Mouse (Mus musculus) limb, embryonic 15.5 days (tissue): ENCODE measurements around the gene Gm10842. TPM values are rescaled to one million over a fixed set of nuclear protein-coding genes. Genes with fewer than 3 reads are reported as not detected.

ENCODE experiments used
- ATAC-seq: fragments of 200-750 bp; cut with Nextera tagmentation; 2 replicates; pipeline ENCODE4 v1.8.0; 2017; ENCODE audit warnings: low read depth, moderate TSS enrichment; ENCODE audit not compliant: insufficient number of reproducible peaks, low FRiP score, low TSS enrichment
- H3K27ac ChIP-seq: fragments of 300-500 bp; sonication (generic); 2 replicates; pipeline ENCODE4 v1.5.1; 2015; ENCODE audit warnings: moderate library complexity, mild to moderate bottlenecking, inconsistent platforms
- H3K27me3 ChIP-seq: fragments of 300-500 bp; sonication (generic); 2 replicates; pipeline ENCODE4 v1.6.1; 2015; ENCODE audit warnings: inconsistent platforms
- H3K36me3 ChIP-seq: fragments of 300-500 bp; sonication (generic); 2 replicates; pipeline ENCODE4 v1.6.1; 2015; ENCODE audit warnings: inconsistent platforms
- H3K4me1 ChIP-seq: fragments of 300-500 bp; sonication (generic); 2 replicates; pipeline ENCODE4 v1.6.1; 2015; ENCODE audit warnings: inconsistent platforms
- H3K4me2 ChIP-seq: fragments of 300-500 bp; sonication (generic); 2 replicates; pipeline ENCODE4 v1.6.1; 2015; ENCODE audit warnings: mild to moderate bottlenecking, inconsistent platforms
- H3K4me3 ChIP-seq: fragments of 300-500 bp; sonication (generic); 2 replicates; pipeline ENCODE4 v1.5.1; 2015; ENCODE audit warnings: mild to moderate bottlenecking, inconsistent platforms
- H3K9ac ChIP-seq: fragments of 300-500 bp; sonication (generic); 2 replicates; pipeline ENCODE4 v1.6.1; 2015; ENCODE audit warnings: inconsistent platforms
- H3K9me3 ChIP-seq: fragments of 300-500 bp; sonication (generic); 2 replicates; pipeline ENCODE4 v1.6.1; 2016; ENCODE audit warnings: inconsistent platforms
- WGBS: fragments of 180-500 bp; shearing (Covaris S2); methylation state at CpG from one replicate; pipeline ENCODE4 v1.1.7; 2015; 5-methylcytosine and 5-hydroxymethylcytosine counted together
- polyA plus RNA-seq: library from polyadenylated mRNA; unstranded; fragments of >200 nt; fragmentation: Nextera tagmentation; extraction: Ambion mirVana; gene quantifications from 2 replicates; pipeline ENCODE4 v1.2.1, GENCODE M21; 2015

Gm10842 gene
- polyA plus RNA-seq, 1 experiment from 2014 or later = not detected

GRCm38 (mm10) chr11:105155915-105156314, 9.2 kb downstream of the Gm10842 start:
- no peak overlapping the region for H3K4me3 ChIP-seq
- WGBS = 47% methylated on average over 4 of the region's 4 CpGs
- peaks cover 17% of the 10 kb centered on the region for H3K4me1 ChIP-seq
- peaks cover 3% of the 10 kb centered on the region; the same call in 1 of the 2 replicates for H3K27me3 ChIP-seq
- no peaks in the 10 kb centered on the region for H3K9me3 ChIP-seq
- H3K4me2 ChIP-seq = no peak overlapping the region
- no peak for ATAC-seq
- H3K27ac ChIP-seq = no peak overlapping the region
- H3K36me3 ChIP-seq = no peaks in the 10 kb centered on the region
- no peak overlapping the region for H3K9ac ChIP-seq

DNA sequence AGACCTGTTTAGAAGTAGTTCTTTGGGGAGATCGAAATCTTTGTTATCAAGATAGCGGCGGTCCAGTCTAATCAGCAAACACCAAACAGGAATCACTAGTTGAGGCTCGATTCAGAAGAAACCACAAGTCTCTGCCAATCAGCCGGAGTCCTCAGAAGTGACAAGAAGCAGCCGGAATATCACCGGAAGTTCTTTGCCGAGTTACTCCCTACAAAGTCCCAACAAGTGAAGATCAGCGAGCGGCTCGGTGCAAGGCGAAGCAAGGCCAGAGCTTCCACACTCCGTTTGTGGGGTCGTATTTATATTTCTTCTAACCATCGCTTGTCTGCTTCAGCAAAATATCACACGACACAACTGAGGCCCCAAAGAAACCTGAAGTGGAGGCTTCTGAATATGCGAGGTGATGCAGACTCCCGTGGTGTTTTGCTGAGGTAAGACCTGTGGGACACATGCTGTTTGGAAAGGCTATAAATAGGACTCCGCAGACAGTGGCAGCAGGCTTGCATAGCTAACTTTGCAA, 10.1 kb downstream of the Gm10842 start:
- 82% methylated on average over 19 of the region's 19 CpGs for WGBS
- Histone ChIP-seq H3K27ac (no peak overlapping the region), H3K4me1 (peaks cover 10% of the 10 kb centered on the region), H3K9ac (no peak overlapping the region), H3K27me3 (no peaks in the 10 kb centered on the region), H3K9me3 (no peaks in the 10 kb centered on the region), H3K36me3 (no peaks in the 10 kb centered on the region), H3K4me2 (no peak overlapping the region), H3K4me3 (no peak overlapping the region)
- ATAC-seq = no peak

DNA sequence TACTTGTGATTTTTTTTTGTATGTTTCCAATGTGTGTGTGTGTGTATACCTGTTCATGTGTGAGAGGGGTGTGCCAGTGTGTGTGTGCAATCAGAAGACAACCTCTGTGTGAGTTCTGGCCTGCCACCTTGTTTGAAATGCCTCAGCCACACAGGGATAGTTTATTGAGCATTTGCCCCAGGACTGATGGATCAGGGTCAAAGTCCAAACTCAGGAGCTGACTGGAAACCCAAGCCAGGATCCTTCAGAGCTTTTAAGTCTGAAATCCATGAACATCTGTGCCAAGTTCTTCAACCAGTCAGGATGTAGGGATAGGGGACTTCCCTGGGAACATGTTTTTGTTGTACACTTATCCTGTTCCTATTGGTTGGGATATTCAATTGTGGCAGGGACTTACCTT, 11.4 kb downstream of the Gm10842 start:
- Histone ChIP-seq H3K4me2 (no peak overlapping the region), H3K27ac (no peak overlapping the region), H3K9me3 (no peaks in the 10 kb centered on the region), H3K4me3 (no peak overlapping the region), H3K27me3 (no peaks in the 10 kb centered on the region), H3K4me1 (peaks cover 8% of the 10 kb centered on the region), H3K36me3 (no peaks in the 10 kb centered on the region), H3K9ac (no peak overlapping the region)
- no peak for ATAC-seq

DNA sequence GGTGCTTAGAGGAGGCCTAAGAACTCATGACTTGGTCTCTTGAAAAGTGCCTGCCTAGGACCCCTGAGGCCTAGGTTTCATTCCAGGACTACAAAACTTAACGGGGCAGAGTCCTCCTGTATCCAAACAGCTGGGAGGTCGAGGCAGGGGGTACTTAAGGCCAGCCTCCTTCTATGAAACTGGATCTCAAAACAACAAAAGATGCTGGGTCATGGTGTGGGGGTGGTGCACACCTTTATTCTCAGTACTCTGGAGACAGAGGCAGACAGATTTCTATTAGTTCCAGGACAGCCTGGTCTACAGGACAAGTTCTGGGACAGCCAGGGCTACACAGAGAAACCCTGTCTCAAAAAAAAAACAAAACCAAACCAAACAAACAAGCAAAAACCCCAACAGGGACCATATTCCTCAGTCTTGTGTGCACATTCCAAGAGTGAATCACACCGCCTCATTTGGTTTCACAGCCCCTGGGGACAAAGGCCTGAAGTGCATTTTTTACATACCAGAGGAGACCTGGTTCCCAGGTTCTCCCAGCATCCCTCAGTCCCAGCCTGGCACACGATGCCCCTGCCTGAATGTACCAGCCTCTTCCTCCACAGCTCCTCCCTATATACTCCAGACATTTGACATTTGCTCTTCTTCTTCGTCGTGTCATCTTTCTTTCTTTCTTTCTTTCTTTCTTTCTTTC, 13.1 kb downstream of the Gm10842 start:
- no peaks in the 10 kb centered on the region for H3K9me3 ChIP-seq
- 49% methylated on average over 6 of the region's 6 CpGs for WGBS
- H3K27me3 ChIP-seq = no peaks in the 10 kb centered on the region
- no peaks in the 10 kb centered on the region for H3K4me1 ChIP-seq
- H3K9ac ChIP-seq = no peak overlapping the region
- H3K27ac ChIP-seq = no peak overlapping the region
- no peak overlapping the region for H3K4me3 ChIP-seq
- H3K4me2 ChIP-seq = no peak overlapping the region
- H3K36me3 ChIP-seq = no peaks in the 10 kb centered on the region
- ATAC-seq = no peak

- Histone ChIP-seq H3K4me1 (no peaks in the 10 kb centered on the region), H3K36me3 (no peaks in the 10 kb centered on the region), H3K27me3 (0 out of 2 replicates have a peak, but pooled peaks cover 3% of the 10 kb centered on the region), H3K4me2 (no peak overlapping the region), H3K9ac (no peak overlapping the region), H3K9me3 (no peaks in the 10 kb centered on the region), H3K4me3 (no peak overlapping the region), H3K27ac (no peak overlapping the region)
- ATAC-seq = no peak
- 80% methylated on average over 2 of the region's 2 CpGs for WGBS
Observed at GRCm38 (mm10) chr11:105161411-105161810, 14.7 kb downstream of the Gm10842 start.

GRCm38 (mm10) chr11:105164516-105165510, 18.1 kb downstream of the Gm10842 start:
- no peak overlapping the region for H3K4me3 ChIP-seq
- WGBS = 79% methylated on average over 69 of the region's 69 CpGs

DNA sequence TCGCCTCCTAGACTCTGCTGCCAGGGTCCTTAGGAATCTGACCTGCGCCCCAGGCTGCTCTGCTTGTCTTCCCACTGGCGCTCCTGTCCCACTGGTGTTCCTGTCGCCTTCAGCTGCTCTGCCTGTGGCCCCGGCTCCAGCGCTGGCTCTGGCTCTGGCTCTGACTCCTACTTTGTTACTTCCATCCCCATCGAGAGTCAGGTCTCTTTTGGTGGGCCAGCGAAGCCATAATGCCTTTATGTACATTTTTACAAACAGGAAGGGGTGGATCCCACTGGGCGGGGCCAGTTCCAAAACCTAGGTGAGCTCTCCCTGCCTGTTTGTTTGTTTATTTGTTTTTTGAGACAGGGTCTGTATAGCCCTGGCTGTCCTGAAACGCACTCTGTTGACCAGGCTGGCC, 20.1 kb downstream of the Gm10842 start:
- 0 out of 2 replicates have a peak, but pooled peaks cover 2% of the 10 kb centered on the region for H3K4me1 ChIP-seq
- no peak overlapping the region for H3K27ac ChIP-seq
- no peaks in the 10 kb centered on the region for H3K9me3 ChIP-seq
- H3K4me2 ChIP-seq = no peak overlapping the region
- no peak overlapping the region for H3K4me3 ChIP-seq
- no peaks in the 10 kb centered on the region for H3K36me3 ChIP-seq
- 0 out of 2 replicates have a peak, but pooled peaks cover 3% of the 10 kb centered on the region for H3K27me3 ChIP-seq
- WGBS = 89% methylated on average over 10 of the region's 10 CpGs
- H3K9ac ChIP-seq = no peak overlapping the region
- ATAC-seq = no peak

More at GRCm38 (mm10) chr11:105164516-105165510, 18.1 kb downstream of the Gm10842 start:
- H3K9ac ChIP-seq = no peak overlapping the region
- H3K9me3 ChIP-seq = no peaks in the 10 kb centered on the region
- no peak overlapping the region for H3K4me2 ChIP-seq
- 0 out of 2 replicates have a peak, but pooled peaks cover 3% of the 10 kb centered on the region for H3K27me3 ChIP-seq
- H3K36me3 ChIP-seq = no peaks in the 10 kb centered on the region
- ATAC-seq = no peak
- H3K27ac ChIP-seq = no peak overlapping the region
- H3K4me1 ChIP-seq = no peaks in the 10 kb centered on the region

GRCm38 (mm10) chr11:105178516-105178915, 31.8 kb downstream of the Gm10842 start, which contains the start of gene Tlk2:
Gene Tlk2 (plus strand): TSS chr11:105178807.
- H3K9me3 ChIP-seq = no peaks in the 10 kb centered on the region
- no peaks in the 10 kb centered on the region for H3K36me3 ChIP-seq
- peak within 1 kb of the TSS; percentile 82; the same call in 1 of the 2 replicates for H3K4me2 ChIP-seq
- H3K27ac ChIP-seq = no peak within 1 kb of the TSS
- 40% methylated on average over 2 of the region's 2 CpGs for WGBS
- H3K4me1 ChIP-seq = peaks cover 14% of the 10 kb centered on the region
- H3K4me3 ChIP-seq = no peak within 1 kb of the TSS
- no peak for ATAC-seq
- no peaks in the 10 kb centered on the region for H3K27me3 ChIP-seq
- no peak within 1 kb of the TSS for H3K9ac ChIP-seq

DNA sequence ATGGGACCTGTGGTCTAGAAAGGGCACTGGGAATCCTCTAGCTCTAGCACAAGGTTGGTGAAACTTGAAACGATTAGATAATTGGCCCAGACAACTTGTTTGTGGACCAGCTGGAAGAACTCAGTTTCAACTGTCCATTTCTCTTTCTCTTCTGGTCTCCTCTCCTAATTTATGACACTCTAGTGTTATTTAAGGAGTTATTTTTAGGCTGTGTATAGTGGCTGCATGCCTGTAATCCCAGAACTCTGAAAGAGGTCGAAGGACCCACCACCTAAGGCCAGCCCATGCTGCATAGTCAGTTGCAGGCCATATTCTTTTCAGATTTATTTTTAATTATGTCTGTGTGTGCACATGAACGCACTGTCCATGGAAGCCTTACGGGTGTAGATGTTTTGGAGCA, 32.8 kb downstream of the Gm10842 start:
- Histone ChIP-seq H3K9ac (no peak overlapping the region), H3K4me2 (peak overlapping the region; percentile 82; the same call in 1 of the 2 replicates), H3K27ac (no peak overlapping the region), H3K9me3 (no peaks in the 10 kb centered on the region), H3K36me3 (peaks cover 6% of the 10 kb centered on the region), H3K27me3 (no peaks in the 10 kb centered on the region), H3K4me1 (peaks cover 14% of the 10 kb centered on the region), H3K4me3 (peak overlapping the region; percentile 93)
- WGBS = 84% methylated on average over 4 of the region's 4 CpGs
- no peak for ATAC-seq

GRCm38 (mm10) chr11:105180471-105181091, 33.9 kb downstream of the Gm10842 start:
- ATAC-seq = peak; percentile 36
- H3K36me3 ChIP-seq = peaks cover 13% of the 10 kb centered on the region

GRCm38 (mm10) chr11:105181126-105181637, 34.5 kb downstream of the Gm10842 start:
- Histone ChIP-seq H3K27ac (peak overlapping the region; percentile 97), H3K9ac (peak overlapping the region; percentile 98), H3K4me1 (peaks cover 14% of the 10 kb centered on the region), H3K9me3 (no peaks in the 10 kb centered on the region), H3K4me3 (peak overlapping the region; percentile 93), H3K4me2 (peak overlapping the region; percentile 82), H3K36me3 (peaks cover 19% of the 10 kb centered on the region), H3K27me3 (no peaks in the 10 kb centered on the region)
- ATAC-seq = peak; percentile 95
- 0% methylated on average over 29 of the region's 60 CpGs for WGBS

More at GRCm38 (mm10) chr11:105180471-105181091, 33.9 kb downstream of the Gm10842 start:
- peak overlapping the region; percentile 82 for H3K9ac ChIP-seq
- H3K4me3 ChIP-seq = peak overlapping the region; percentile 93
- peaks cover 14% of the 10 kb centered on the region for H3K4me1 ChIP-seq
- H3K27ac ChIP-seq = peak overlapping the region; percentile 97
- no peaks in the 10 kb centered on the region for H3K27me3 ChIP-seq
- H3K4me2 ChIP-seq = peak overlapping the region; percentile 82
- under 1% methylated on average over 35 of the region's 35 CpGs for WGBS
- H3K9me3 ChIP-seq = no peaks in the 10 kb centered on the region
